Mouse (Mus musculus): ENCODE measurements around the gene Abca17. TPM values are rescaled to one million over a fixed set of nuclear protein-coding genes. Genes with fewer than 3 reads are reported as not detected.

Gene Abca17
- 1 to 10 TPM; 1.2 to 1.4 TPM for total RNA-seq (2021)

GRCm38 (mm10) chr17:24350926-24351759, at the start of gene Abca17:
Gene Abca17, minus strand, starts transcription at chr17:24351068.
- no peak for DNase-seq (ENCODE audit: low spot score in 2 of 2)
- intact Hi-C loops (cut with DNase I): loop anchor here (2.0 to 5.0 kb wide), 2 partner anchors 144 to 182 kb away; partner anchors contain the start of genes Atp6v0c, Ntn3 and Tbc1d24

- intact Hi-C loops (cut with DNase I): loop anchor here (5.0 kb wide), 1 partner anchor 242 kb away; the partner anchor contains the start of gene Pdpk1
- no peak for DNase-seq (ENCODE audit: low spot score in 2 of 2)
These were observed 43.6 kb upstream of the Abca17 start for GRCm38 (mm10) chr17:24394456-24394855.

DNA sequence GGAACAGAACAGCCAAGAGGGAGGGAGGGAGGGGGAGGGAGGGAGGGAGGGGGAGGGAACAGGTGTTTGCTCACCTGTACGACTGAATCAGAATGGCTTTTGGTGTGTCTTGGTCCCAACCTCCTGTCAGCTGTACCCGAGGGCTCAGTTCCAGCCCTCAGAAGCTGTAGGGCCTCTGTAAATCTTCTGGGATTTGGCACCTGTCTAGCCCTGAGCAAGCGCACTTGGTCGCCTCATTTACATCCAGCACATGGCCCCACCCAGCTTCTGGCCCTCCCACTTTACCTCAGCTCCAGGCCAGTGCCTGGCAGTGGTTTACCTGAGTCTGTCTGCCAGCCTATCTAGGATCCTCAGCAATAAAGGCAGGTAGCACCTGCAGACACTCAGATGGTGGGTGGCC, 42.7 kb upstream of the Abca17 start:
- DNase-seq (ENCODE audit: low spot score in 2 of 2): no peak
- intact Hi-C loops (cut with DNase I): loop anchor here (5.0 kb wide), 1 partner anchor 241 kb away; the partner anchor contains the start of gene Pdpk1

DNA sequence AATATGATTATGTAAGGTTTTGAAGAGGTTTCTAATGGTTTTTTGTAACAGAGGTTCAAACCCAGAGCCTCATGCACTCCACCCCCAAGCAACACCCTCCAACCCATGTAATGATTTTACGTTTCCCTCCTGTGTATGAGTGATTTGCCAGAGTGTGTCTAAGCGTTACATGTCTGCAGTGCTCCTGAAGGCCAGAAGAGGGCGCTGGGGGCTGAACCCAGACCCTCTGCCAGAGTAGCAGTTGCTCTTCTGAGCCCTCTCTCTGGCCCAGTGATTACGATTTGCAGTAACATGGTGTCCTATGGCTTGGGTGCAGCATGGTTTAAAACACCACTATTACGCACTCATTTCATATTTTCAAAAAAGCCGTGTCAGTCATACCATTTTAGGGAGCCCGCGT, 40.3 kb upstream of the Abca17 start:
- intact Hi-C loops (cut with DNase I): loop anchor here (2.0 to 5.0 kb wide), 2 partner anchors 218 to 239 kb away; partner anchors contain the start of gene Pdpk1

GRCm38 (mm10) chr17:24389865-24390264, 39.0 kb upstream of the Abca17 start:
- peak; percentile 41 to 50 for DNase-seq (ENCODE audit: low spot score in 2 of 2)
- intact Hi-C loops (cut with DNase I): loop anchor here (2.0 to 5.0 kb wide), 2 partner anchors 217 to 238 kb away; partner anchors contain the start of gene Pdpk1

More for the DNA sequence above, 40.3 kb upstream of the Abca17 start:
- DNase-seq (ENCODE audit: low spot score in 2 of 2): no peak

GRCm38 (mm10) chr17:24388711-24389110, 37.8 kb upstream of the Abca17 start:
- intact Hi-C loops (cut with DNase I): no loop called here
- no peak for DNase-seq (ENCODE audit: low spot score in 2 of 2)

GRCm38 (mm10) chr17:24383789-24384188, 32.9 kb upstream of the Abca17 start:
- no peak for DNase-seq (ENCODE audit: low spot score in 2 of 2)
- intact Hi-C loops (cut with DNase I): no loop called here

DNA sequence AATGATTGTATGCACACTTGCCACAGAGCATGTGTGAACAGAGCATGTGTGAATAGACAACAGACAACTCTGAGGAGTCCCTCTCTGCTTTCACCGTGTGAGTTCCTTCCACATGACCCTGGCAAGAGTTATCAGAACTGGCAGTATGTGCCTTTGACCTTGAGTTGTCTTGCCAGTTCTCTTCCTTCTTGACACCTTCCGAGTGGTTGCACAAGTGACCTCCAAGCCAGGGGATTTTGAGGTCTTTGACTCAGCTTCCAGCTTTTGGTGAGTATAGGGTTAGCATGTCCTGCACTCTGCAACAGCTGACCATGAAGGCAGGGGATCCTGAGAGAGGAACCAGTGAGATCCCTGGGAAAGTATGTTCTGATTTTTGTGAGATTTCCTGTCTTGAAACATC, 27.6 kb upstream of the Abca17 start:
- intact Hi-C loops (cut with DNase I): no loop called here
- no peak for DNase-seq (ENCODE audit: low spot score in 2 of 2)

DNA sequence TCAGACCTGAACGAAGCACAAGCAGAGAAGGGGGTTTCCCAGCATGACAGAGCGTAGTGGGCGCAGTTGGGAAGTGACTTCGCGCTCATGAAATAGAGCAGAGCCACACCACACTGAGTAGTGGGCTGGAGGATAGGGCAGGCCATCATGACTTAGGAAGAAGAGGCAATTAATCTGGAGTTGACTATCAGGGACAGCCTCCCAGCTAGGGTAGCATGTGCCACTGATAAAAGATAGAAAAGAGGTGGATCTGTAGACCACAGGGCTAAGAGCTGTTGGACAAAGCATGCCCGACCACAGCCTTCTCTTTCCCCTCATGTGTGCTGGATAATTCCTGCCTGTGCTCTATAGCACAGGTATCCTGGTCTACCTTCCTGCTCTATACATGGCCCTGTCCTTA, 25.0 kb upstream of the Abca17 start:
- intact Hi-C loops (cut with DNase I): no loop called here
- no peak for DNase-seq (ENCODE audit: low spot score in 2 of 2)

DNA sequence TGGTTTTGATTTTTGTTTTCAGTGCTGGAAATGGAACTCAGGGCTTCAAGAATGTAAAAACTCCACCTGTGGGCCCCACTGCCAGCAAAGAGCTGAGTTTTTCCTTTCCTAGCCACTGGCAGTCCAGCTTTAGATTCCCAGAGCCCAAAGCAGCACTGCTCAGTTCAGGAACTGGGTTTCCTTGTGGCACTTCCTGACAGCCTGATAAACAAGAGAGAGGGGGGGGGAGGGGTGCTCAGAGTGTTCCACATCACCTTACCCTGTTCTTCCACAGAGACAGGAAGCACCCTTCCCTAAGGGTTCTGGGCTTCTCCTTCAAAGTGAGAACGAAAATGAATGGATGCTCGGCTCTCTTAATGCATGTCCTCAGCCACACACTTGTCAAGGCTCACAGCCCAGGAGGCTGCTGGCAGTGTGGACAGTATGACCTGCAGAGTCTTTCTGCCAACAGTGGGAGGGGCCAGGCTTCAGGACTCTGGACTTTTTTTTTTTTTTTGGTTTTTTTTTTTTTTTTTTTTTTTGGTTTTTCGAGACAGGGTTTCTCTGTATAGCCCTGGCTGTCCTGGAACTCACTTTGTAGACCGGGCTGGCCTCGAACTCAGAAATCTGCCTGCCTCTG, 24.3 kb upstream of the Abca17 start:
- intact Hi-C loops (cut with DNase I): no loop called here

DNA sequence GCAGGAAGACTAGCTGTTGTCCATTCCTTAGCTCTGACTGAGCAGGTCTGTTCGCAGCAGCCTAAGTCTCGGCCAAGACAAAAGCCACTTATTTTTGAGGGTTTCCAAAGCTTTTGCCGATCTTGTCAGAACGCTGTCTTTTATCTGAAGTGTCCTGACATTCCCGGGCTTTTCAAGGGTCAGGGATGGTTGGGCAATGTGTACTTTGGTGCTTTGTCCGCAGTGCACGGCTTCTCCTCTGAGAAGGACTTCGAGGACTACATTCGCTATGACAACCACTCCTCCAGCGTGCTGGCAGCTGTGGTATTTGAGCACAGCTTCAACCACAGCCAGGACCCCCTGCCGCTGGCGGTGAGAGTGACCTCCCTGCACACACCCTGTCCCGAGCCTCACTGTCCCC, 15.0 kb upstream of the Abca17 start:
- DNase-seq (ENCODE audit: low spot score in 2 of 2): no peak
- intact Hi-C loops (cut with DNase I): no loop called here

More for the DNA sequence above, 24.3 kb upstream of the Abca17 start:
- DNase-seq (ENCODE audit: low spot score in 2 of 2): no peak

DNA sequence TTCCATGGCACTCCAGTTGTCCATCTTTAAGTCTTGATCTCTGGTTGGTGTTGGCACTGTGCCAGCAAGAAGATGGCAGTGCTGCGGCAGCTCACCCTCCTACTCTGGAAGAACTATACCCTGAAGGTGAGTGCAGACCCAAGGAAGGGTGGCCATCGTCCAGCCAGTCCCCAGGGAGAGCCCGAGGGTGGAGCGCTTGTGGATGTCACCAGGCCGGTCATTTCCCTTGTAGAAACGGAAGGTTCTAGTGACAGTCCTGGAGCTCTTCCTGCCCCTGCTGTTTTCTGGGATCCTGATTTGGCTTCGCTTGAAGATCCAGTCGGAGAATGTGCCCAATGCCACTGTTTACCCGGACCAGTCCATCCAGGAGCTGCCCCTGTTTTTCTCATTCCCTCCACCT, 13.6 kb upstream of the Abca17 start:
- intact Hi-C loops (cut with DNase I): no loop called here
- DNase-seq (ENCODE audit: low spot score in 2 of 2): no peak

- DNase-seq (ENCODE audit: low spot score in 2 of 2): no peak
- intact Hi-C loops (cut with DNase I): no loop called here
These were observed 11.7 kb upstream of the Abca17 start for GRCm38 (mm10) chr17:24362527-24362926.

- no peak for DNase-seq (ENCODE audit: low spot score in 2 of 2)
- intact Hi-C loops (cut with DNase I): no loop called here
These were observed 10.4 kb upstream of the Abca17 start for GRCm38 (mm10) chr17:24361291-24361690.

DNA sequence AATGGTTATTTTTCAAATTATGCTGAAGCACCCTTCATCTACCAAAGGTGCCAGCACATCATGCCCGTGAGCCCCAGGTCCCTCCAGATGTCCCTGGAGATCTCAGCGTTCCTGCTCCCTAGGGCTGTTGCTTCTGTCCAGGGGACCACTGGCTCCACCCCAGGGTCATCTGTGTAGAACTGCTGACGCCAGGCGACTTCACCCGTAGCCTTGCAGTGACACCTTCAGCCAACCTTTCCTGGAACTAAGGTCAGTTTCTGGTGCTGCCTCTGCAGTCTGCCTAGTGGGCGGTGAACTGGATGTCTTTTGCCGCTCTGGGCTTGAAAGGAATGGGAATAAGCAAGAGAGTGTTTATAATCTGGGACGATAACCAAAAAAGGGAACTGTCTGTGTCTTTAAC, 10.0 kb upstream of the Abca17 start:
- intact Hi-C loops (cut with DNase I): no loop called here
- no peak for DNase-seq (ENCODE audit: low spot score in 2 of 2)

DNA sequence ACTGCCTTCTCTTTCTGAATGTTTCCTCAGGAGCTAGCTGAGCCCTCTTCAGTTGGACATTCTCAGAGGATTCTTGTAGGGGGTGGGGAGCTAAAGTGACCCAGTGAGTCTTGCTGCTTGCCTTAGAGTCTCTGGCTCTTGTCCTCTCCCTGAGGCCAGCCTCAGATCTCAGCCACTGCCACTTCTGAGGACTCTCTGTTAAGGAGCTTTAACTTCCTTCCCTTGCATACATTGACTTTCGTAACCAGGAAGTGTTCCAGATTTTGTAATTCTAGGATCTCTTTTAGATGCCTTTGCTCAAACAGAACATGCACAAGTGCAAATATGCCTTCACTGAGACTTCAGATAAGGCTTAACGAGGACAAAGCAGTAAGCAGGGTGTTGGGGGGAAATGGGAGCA, 9.0 kb upstream of the Abca17 start:
- intact Hi-C loops (cut with DNase I): no loop called here
- DNase-seq (ENCODE audit: low spot score in 2 of 2): peak in 1 of 2 experiments; percentile 19

DNA sequence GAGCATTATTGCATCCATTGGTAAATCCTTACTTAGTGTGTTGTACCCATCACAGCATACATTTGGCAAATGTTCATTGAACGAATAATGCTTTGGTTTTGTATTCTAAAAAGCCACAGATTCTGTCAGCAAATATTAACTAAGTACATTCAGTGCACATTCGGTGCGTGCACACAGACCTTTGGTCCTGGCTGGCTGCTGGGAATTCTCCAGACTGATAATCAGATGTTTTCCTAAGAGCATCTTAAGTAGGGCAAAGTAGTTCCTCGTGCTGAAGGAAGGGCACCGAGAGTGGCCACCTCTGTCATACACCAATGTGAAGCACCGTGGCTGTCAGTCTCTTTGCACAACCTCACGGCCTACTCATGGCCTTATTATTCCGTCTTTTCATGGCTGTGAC, 8.1 kb upstream of the Abca17 start:
- intact Hi-C loops (cut with DNase I): no loop called here
- DNase-seq (ENCODE audit: low spot score in 2 of 2): no peak

DNA sequence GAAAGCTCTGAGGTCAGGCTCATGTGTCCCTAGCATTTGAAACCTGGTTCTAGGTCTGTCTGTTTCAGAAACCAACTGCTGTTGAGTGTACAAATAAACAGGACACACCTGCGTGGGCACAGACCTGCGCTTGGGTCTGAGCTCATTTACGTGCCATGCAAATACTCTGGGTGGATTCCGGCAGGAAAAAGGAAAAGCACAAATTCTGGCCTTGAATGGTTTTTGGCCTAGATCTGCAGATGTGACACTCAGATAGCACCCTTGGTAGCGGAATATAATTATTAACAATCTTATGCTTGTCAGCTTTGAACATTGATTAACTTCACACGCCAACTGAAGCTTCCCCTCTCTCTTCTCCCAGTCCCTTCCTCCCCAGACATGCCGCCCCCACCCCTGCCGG, 4.4 kb upstream of the Abca17 start:
- intact Hi-C loops (cut with DNase I): no loop called here

DNA sequence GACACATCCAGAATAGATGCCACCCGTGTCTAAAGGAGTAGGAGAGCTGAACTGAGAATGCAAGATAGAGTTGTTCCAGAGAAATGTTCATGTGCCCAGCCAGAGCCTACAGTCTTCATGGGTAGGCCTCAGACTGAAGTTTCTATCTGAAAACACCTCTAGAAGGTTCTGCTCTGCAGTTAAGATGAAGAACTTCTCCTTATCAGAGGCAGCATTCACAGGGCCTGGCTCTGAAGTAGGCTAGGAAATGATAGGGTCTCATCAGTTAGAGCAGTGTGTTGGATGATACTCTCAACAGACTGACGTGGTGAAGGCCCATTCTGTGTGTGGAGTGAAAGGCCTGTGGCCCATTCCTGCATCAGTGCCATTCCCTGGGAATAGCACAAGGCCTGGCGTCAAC, 3.1 kb upstream of the Abca17 start:
- intact Hi-C loops (cut with DNase I): loop anchor here (5.0 kb wide), 1 partner anchor 147 kb away; the partner anchor contains the start of genes Ntn3 and Tbc1d24
- no peak for DNase-seq (ENCODE audit: low spot score in 2 of 2)

More for the DNA sequence above, 4.4 kb upstream of the Abca17 start:
- DNase-seq (ENCODE audit: low spot score in 2 of 2): no peak

DNA sequence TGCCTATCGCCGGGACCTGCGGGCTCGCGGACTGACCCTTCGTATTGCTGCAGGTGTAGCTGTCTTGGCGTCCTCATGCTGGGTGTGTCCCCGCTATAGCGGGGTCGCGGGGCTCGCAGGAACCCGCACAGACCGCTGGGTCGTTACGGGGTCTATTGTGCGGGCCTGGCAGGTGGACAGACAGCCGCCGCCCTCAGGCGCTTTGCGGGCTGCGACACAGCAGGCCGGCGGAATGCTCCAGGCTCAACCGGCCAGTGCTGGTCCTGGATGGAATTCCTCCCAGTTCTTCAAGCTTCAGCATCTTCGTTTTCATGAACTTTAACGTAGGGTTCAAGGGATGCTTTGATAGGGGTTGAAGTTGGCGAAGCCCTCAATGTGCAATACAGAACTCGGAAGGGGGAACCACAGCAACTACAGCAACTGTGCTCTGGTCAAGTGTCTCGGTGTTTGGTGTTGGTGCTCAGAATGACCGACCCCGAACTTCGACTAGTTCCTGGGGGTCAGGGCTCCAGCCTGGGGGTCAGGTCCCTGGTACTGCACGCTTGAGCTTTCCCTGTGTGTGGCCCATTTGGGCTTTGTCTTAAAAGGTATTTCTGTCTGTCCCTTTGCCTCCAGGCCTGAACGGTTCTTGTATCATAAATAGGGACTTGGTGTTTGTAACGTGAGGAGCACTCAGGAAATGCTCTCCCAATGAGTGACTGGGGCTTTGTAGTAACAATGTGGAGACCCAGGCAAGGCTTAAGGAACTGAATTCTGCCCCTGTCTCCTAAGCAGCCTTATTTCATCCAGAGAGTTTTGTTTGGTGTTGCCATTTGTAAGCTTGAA, 1.7 kb upstream of the Abca17 start:
- intact Hi-C loops (cut with DNase I): loop anchor here (5.0 kb wide), 1 partner anchor 145 kb away; the partner anchor contains the start of genes Ntn3 and Tbc1d24
- no peak for DNase-seq (ENCODE audit: low spot score in 2 of 2)
